Mouse (Mus musculus) limb, embryonic 12.5 days (tissue): ENCODE data around the gene Necab3. TPM values are rescaled to one million over a fixed set of nuclear protein-coding genes. Genes with fewer than 3 reads are reported as not detected.

Experiments
- ATAC-seq: fragments of 200-750 bp; cut with Nextera tagmentation; 2 replicates; pipeline ENCODE4 v1.8.0; 2017; ENCODE audit warnings: low read depth, moderate TSS enrichment; ENCODE audit not compliant: insufficient number of reproducible peaks, insufficient read depth, low FRiP score, low TSS enrichment
- H3K27ac ChIP-seq: fragments of 300-500 bp; sonication (generic); 2 replicates; pipeline ENCODE4 v1.5.1; 2016; ENCODE audit warnings: mild to moderate bottlenecking, moderate library complexity
- H3K27me3 ChIP-seq: fragments of 300-500 bp; sonication (generic); 2 replicates; pipeline ENCODE4 v1.6.1; 2016; ENCODE audit warnings: mild to moderate bottlenecking, moderate library complexity
- H3K36me3 ChIP-seq: fragments of 300-500 bp; sonication (generic); 2 replicates; pipeline ENCODE4 v1.6.1; 2016; ENCODE audit warnings: mild to moderate bottlenecking, moderate library complexity
- H3K4me1 ChIP-seq: fragments of 300-500 bp; sonication (generic); replicated peaks from 2 replicates; pipeline ENCODE4 v1.6.1; 2016
- H3K4me2 ChIP-seq: fragments of 300-500 bp; sonication (generic); 2 replicates; pipeline ENCODE4 v1.6.1; 2016; ENCODE audit warnings: mild to moderate bottlenecking, moderate library complexity
- H3K4me3 ChIP-seq: fragments of 300-500 bp; sonication (generic); replicated peaks from 2 replicates; pipeline ENCODE4 v1.5.1; 2016; ENCODE audit warnings: mild to moderate bottlenecking
- H3K9ac ChIP-seq: fragments of 300-500 bp; sonication (generic); replicated peaks from 2 replicates; pipeline ENCODE4 v1.6.1; 2016; ENCODE audit warnings: mild to moderate bottlenecking, moderate library complexity
- H3K9me3 ChIP-seq: fragments of 300-500 bp; sonication (generic); 2 replicates; pipeline ENCODE4 v1.6.1; 2016; ENCODE audit warnings: mild to moderate bottlenecking, moderate library complexity
- WGBS: fragments of 180-500 bp; shearing (Covaris S2); methylation state at CpG from one replicate; pipeline ENCODE4 v1.1.7; 2016; 5-methylcytosine and 5-hydroxymethylcytosine counted together
- polyA plus RNA-seq: library from polyadenylated mRNA; unstranded; fragments of >200 nt; fragmentation: Nextera tagmentation; extraction: Ambion mirVana; gene quantifications from 2 replicates; pipeline ENCODE4 v1.2.1, GENCODE M21; 2016

Necab3 gene
- polyA plus RNA-seq, 1 experiment from 2014 or later: 4.4 TPM

GRCm38 (mm10) chr2:154541630-154542029 lies 17.1 kb downstream of the Necab3 start:
- H3K4me1 ChIP-seq: no peaks in the 10 kb centered on the region
- no peak for ATAC-seq

GRCm38 (mm10) chr2:154539720-154540119 lies 19.0 kb downstream of the Necab3 start:
- Histone ChIP-seq H3K27ac (no peak overlapping the region), H3K9me3 (no peaks in the 10 kb centered on the region), H3K4me2 (no peak overlapping the region), H3K36me3 (peaks cover 34% of the 10 kb centered on the region), H3K9ac (no peak overlapping the region), H3K27me3 (no peaks in the 10 kb centered on the region), H3K4me1 (no peaks in the 10 kb centered on the region), H3K4me3 (no peak overlapping the region)
- no peak for ATAC-seq
- 85% methylated on average over 3 of the region's 3 CpGs for WGBS

More at GRCm38 (mm10) chr2:154541630-154542029, 17.1 kb downstream of the Necab3 start:
- Histone ChIP-seq H3K4me2 (no peak overlapping the region), H3K9me3 (no peaks in the 10 kb centered on the region), H3K27ac (no peak overlapping the region), H3K4me3 (no peak overlapping the region), H3K9ac (no peak overlapping the region), H3K27me3 (no peaks in the 10 kb centered on the region), H3K36me3 (peaks cover 15% of the 10 kb centered on the region)
- WGBS: 82% methylated on average over 2 of the region's 2 CpGs

GRCm38 (mm10) chr2:154538710-154539109 lies 20.0 kb downstream of the Necab3 start:
- Histone ChIP-seq H3K9ac (no peak overlapping the region), H3K4me2 (no peak overlapping the region), H3K27me3 (no peaks in the 10 kb centered on the region), H3K36me3 (peaks cover 44% of the 10 kb centered on the region), H3K4me1 (no peaks in the 10 kb centered on the region), H3K27ac (0 out of 2 replicates have a peak overlapping the region, but pooled peaks have one; percentile 5), H3K9me3 (no peaks in the 10 kb centered on the region), H3K4me3 (no peak overlapping the region)
- no peak for ATAC-seq
- 62% methylated on average over 3 of the region's 3 CpGs for WGBS

- 67% methylated on average over 2 of the region's 2 CpGs for WGBS
Measured at GRCm38 (mm10) chr2:154538310-154538709, 20.4 kb downstream of the Necab3 start.

GRCm38 (mm10) chr2:154534704-154535270 lies 23.9 kb downstream of the Necab3 start:
- no peaks in the 10 kb centered on the region for H3K27me3 ChIP-seq
- no peak overlapping the region for H3K9ac ChIP-seq
- H3K36me3 ChIP-seq: peaks cover 80% of the 10 kb centered on the region
- H3K27ac ChIP-seq: no peak overlapping the region
- H3K4me2 ChIP-seq: no peak overlapping the region
- ATAC-seq: no peak
- 89% methylated on average over 12 of the region's 12 CpGs for WGBS
- H3K9me3 ChIP-seq: no peaks in the 10 kb centered on the region
- no peaks in the 10 kb centered on the region for H3K4me1 ChIP-seq
- H3K4me3 ChIP-seq: no peak overlapping the region

More at GRCm38 (mm10) chr2:154538310-154538709, 20.4 kb downstream of the Necab3 start:
- H3K9me3 ChIP-seq: no peaks in the 10 kb centered on the region
- no peak overlapping the region for H3K4me3 ChIP-seq
- 0 out of 2 replicates have a peak overlapping the region, but pooled peaks have one; percentile 5 for H3K27ac ChIP-seq
- ATAC-seq: no peak
- H3K4me1 ChIP-seq: no peaks in the 10 kb centered on the region
- H3K27me3 ChIP-seq: no peaks in the 10 kb centered on the region
- H3K4me2 ChIP-seq: no peak overlapping the region
- no peak overlapping the region for H3K9ac ChIP-seq
- H3K36me3 ChIP-seq: peaks cover 48% of the 10 kb centered on the region

- 73% methylated on average over 3 of the region's 3 CpGs for WGBS
- no peak for ATAC-seq
- H3K4me1 ChIP-seq: no peaks in the 10 kb centered on the region
Measured at GRCm38 (mm10) chr2:154532888-154533287, 25.8 kb downstream of the Necab3 start.

GRCm38 (mm10) chr2:154526531-154526930 lies 32.2 kb downstream of the Necab3 start:
- H3K4me2 ChIP-seq: no peak overlapping the region
- no peaks in the 10 kb centered on the region for H3K27me3 ChIP-seq
- ATAC-seq: no peak
- no peaks in the 10 kb centered on the region for H3K4me1 ChIP-seq
- no peak overlapping the region for H3K4me3 ChIP-seq
- peaks cover 87% of the 10 kb centered on the region for H3K36me3 ChIP-seq
- no peak overlapping the region for H3K9ac ChIP-seq
- H3K9me3 ChIP-seq: no peaks in the 10 kb centered on the region
- 85% methylated on average over 3 of the region's 3 CpGs for WGBS
- H3K27ac ChIP-seq: no peak overlapping the region

More at GRCm38 (mm10) chr2:154532888-154533287, 25.8 kb downstream of the Necab3 start:
- no peak overlapping the region for H3K4me3 ChIP-seq
- H3K9me3 ChIP-seq: no peaks in the 10 kb centered on the region
- no peak overlapping the region for H3K4me2 ChIP-seq
- no peaks in the 10 kb centered on the region for H3K27me3 ChIP-seq
- H3K9ac ChIP-seq: no peak overlapping the region
- H3K27ac ChIP-seq: no peak overlapping the region
- H3K36me3 ChIP-seq: peaks cover 94% of the 10 kb centered on the region

- Histone ChIP-seq H3K36me3 (peaks cover 85% of the 10 kb centered on the region), H3K27me3 (no peaks in the 10 kb centered on the region), H3K4me3 (no peak overlapping the region), H3K27ac (no peak overlapping the region), H3K4me1 (no peaks in the 10 kb centered on the region), H3K9ac (no peak overlapping the region), H3K9me3 (no peaks in the 10 kb centered on the region), H3K4me2 (no peak overlapping the region)
- 94% methylated on average over 2 of the region's 2 CpGs for WGBS
- ATAC-seq: no peak
Measured at GRCm38 (mm10) chr2:154525285-154525684, 33.4 kb downstream of the Necab3 start.

GRCm38 (mm10) chr2:154522334-154522733 lies 36.4 kb downstream of the Necab3 start:
- Histone ChIP-seq H3K27ac (no peak overlapping the region), H3K4me2 (no peak overlapping the region), H3K4me1 (no peaks in the 10 kb centered on the region), H3K9me3 (no peaks in the 10 kb centered on the region), H3K9ac (no peak overlapping the region), H3K4me3 (no peak overlapping the region), H3K27me3 (no peaks in the 10 kb centered on the region), H3K36me3 (peaks cover 79% of the 10 kb centered on the region)
- 93% methylated on average over 5 of the region's 5 CpGs for WGBS
- ATAC-seq: no peak

- Histone ChIP-seq H3K27ac (no peak overlapping the region), H3K27me3 (no peaks in the 10 kb centered on the region), H3K36me3 (peaks cover 77% of the 10 kb centered on the region), H3K4me2 (no peak overlapping the region), H3K9ac (no peak overlapping the region), H3K4me3 (no peak overlapping the region), H3K9me3 (no peaks in the 10 kb centered on the region), H3K4me1 (no peaks in the 10 kb centered on the region)
- ATAC-seq: no peak
Measured at GRCm38 (mm10) chr2:154521449-154521848, 37.2 kb downstream of the Necab3 start.

- Histone ChIP-seq H3K27ac (no peak overlapping the region), H3K4me1 (no peaks in the 10 kb centered on the region), H3K9ac (no peak overlapping the region), H3K9me3 (no peaks in the 10 kb centered on the region), H3K36me3 (peaks cover 68% of the 10 kb centered on the region), H3K4me2 (no peak overlapping the region), H3K27me3 (no peaks in the 10 kb centered on the region), H3K4me3 (no peak overlapping the region)
- no peak for ATAC-seq
- WGBS: 94% methylated on average over 5 of the region's 5 CpGs
Measured at GRCm38 (mm10) chr2:154517424-154517823, 41.3 kb downstream of the Necab3 start.

- Histone ChIP-seq H3K9ac (no peak overlapping the region), H3K4me3 (no peak overlapping the region), H3K36me3 (peaks cover 69% of the 10 kb centered on the region), H3K27me3 (no peaks in the 10 kb centered on the region), H3K4me2 (no peak overlapping the region), H3K4me1 (no peaks in the 10 kb centered on the region), H3K9me3 (no peaks in the 10 kb centered on the region), H3K27ac (no peak overlapping the region)
- ATAC-seq: no peak
- 93% methylated on average over 3 of the region's 3 CpGs for WGBS
Measured at GRCm38 (mm10) chr2:154516944-154517343, 41.7 kb downstream of the Necab3 start.
